Mouse (Mus musculus) hindbrain, embryonic 16.5 days (tissue): ENCODE results near the gene Olfr643. TPM values are rescaled to one million over a fixed set of nuclear protein-coding genes. Genes with fewer than 3 reads are reported as not detected.

Source experiments
- ATAC-seq: fragments of 200-750 bp; cut with Nextera tagmentation; 2 replicates; pipeline ENCODE4 v1.8.0; 2017; ENCODE audit warnings: moderate TSS enrichment, moderate library complexity
- H3K27ac ChIP-seq: fragments of 300-500 bp; sonication (generic); 2 replicates; pipeline ENCODE4 v1.5.1; 2014; ENCODE audit warnings: low read depth, mild to moderate bottlenecking, control low read depth, low read length, moderate library complexity
- H3K27me3 ChIP-seq: fragments of 300-500 bp; sonication (generic); replicated peaks from 2 replicates; pipeline ENCODE4 v1.6.1; 2014; ENCODE audit warnings: low read length; ENCODE audit not compliant: control insufficient read depth, insufficient read depth
- H3K36me3 ChIP-seq: fragments of 300-500 bp; sonication (generic); 2 replicates; pipeline ENCODE4 v1.6.1; 2014; ENCODE audit warnings: mild to moderate bottlenecking, low read length, moderate library complexity, mixed read lengths; ENCODE audit not compliant: control insufficient read depth, insufficient read depth
- H3K4me1 ChIP-seq: fragments of 300-500 bp; sonication (generic); 2 replicates; pipeline ENCODE4 v1.6.1; 2014; ENCODE audit warnings: low read depth, low read length; ENCODE audit not compliant: control insufficient read depth, insufficient read depth
- H3K4me2 ChIP-seq: fragments of 300-500 bp; sonication (generic); 2 replicates; pipeline ENCODE4 v1.6.1; 2014; ENCODE audit warnings: mild to moderate bottlenecking, low read length, control low read depth, moderate library complexity
- H3K4me3 ChIP-seq: fragments of 300-500 bp; sonication (generic); 2 replicates; pipeline ENCODE4 v1.5.1; 2014; ENCODE audit warnings: mild to moderate bottlenecking, low read length, control low read depth, moderate library complexity
- H3K9ac ChIP-seq: fragments of 300-500 bp; sonication (generic); 2 replicates; pipeline ENCODE4 v1.6.1; 2014; ENCODE audit warnings: low read depth, mild to moderate bottlenecking, control low read depth, low read length, moderate library complexity
- H3K9me3 ChIP-seq: fragments of 300-500 bp; sonication (generic); 2 replicates; pipeline ENCODE4 v1.6.1; 2014; ENCODE audit warnings: mild to moderate bottlenecking, low read length, moderate library complexity; ENCODE audit not compliant: control insufficient read depth
- WGBS: fragments of 180-500 bp; shearing (Covaris S2); extraction: QIAGEN DNeasy Blood & Tissue Kit; methylation state at CpG from one replicate; pipeline ENCODE4 v1.1.7; 2014; 5-methylcytosine and 5-hydroxymethylcytosine counted together
- polyA plus RNA-seq: library from polyadenylated mRNA; unstranded; fragments of >200 nt; fragmentation: Nextera tagmentation; extraction: Ambion mirVana; gene quantifications from 2 replicates; pipeline ENCODE4 v1.2.1, GENCODE M21; 2015

Olfr643 gene
- polyA plus RNA-seq, result not detected in 2 replicates

- no peak within 1 kb of the TSS for H3K9ac ChIP-seq
- 92% methylated on average over 5 of the region's 5 CpGs for WGBS
Measured at GRCm38 (mm10) chr7:104137305-104137704, at the start of gene Olfr643. Gene Olfr643 (minus strand): TSS chr7:104137405.

GRCm38 (mm10) chr7:104183292-104183691 lies 46.1 kb upstream of the Olfr643 start, which contains the start of gene Olfr648:
Gene Olfr648 (minus strand): TSS chr7:104183392.
- Histone ChIP-seq H3K27me3 (no peaks in the 10 kb centered on the region), H3K4me3 (no peak within 1 kb of the TSS), H3K36me3 (no peaks in the 10 kb centered on the region), H3K4me1 (no peaks in the 10 kb centered on the region), H3K27ac (no peak within 1 kb of the TSS), H3K9ac (no peak within 1 kb of the TSS), H3K4me2 (no peak within 1 kb of the TSS), H3K9me3 (no peaks in the 10 kb centered on the region)
- no peak for ATAC-seq
- WGBS, result 91% methylated on average over 2 of the region's 2 CpGs

More at GRCm38 (mm10) chr7:104137305-104137704, at the start of gene Olfr643:
- H3K36me3 ChIP-seq, result no peaks in the 10 kb centered on the region
- ATAC-seq, result no peak
- no peak within 1 kb of the TSS for H3K27ac ChIP-seq
- H3K4me1 ChIP-seq, result no peaks in the 10 kb centered on the region
- no peak within 1 kb of the TSS for H3K4me3 ChIP-seq
- H3K9me3 ChIP-seq, result no peaks in the 10 kb centered on the region
- H3K27me3 ChIP-seq, result no peaks in the 10 kb centered on the region
- no peak within 1 kb of the TSS for H3K4me2 ChIP-seq

- Histone ChIP-seq H3K4me3 (no peak overlapping the region), H3K9me3 (no peaks in the 10 kb centered on the region), H3K4me1 (no peaks in the 10 kb centered on the region), H3K4me2 (no peak overlapping the region), H3K36me3 (no peaks in the 10 kb centered on the region), H3K27ac (no peak overlapping the region), H3K27me3 (no peaks in the 10 kb centered on the region), H3K9ac (no peak overlapping the region)
- 68% methylated on average over 1 of the region's 1 CpGs for WGBS
- no peak for ATAC-seq
Measured at GRCm38 (mm10) chr7:104179074-104179473, 41.9 kb upstream of the Olfr643 start.

GRCm38 (mm10) chr7:104178422-104179054 lies 41.3 kb upstream of the Olfr643 start:
- Histone ChIP-seq H3K4me1 (no peaks in the 10 kb centered on the region), H3K27me3 (no peaks in the 10 kb centered on the region), H3K4me2 (no peak overlapping the region), H3K36me3 (no peaks in the 10 kb centered on the region), H3K9ac (no peak overlapping the region), H3K9me3 (no peaks in the 10 kb centered on the region), H3K4me3 (no peak overlapping the region), H3K27ac (no peak overlapping the region)
- ATAC-seq, result peak; percentile 81
- WGBS, result 55% methylated on average over 5 of the region's 5 CpGs

- Histone ChIP-seq H3K4me1 (no peaks in the 10 kb centered on the region), H3K9ac (no peak overlapping the region), H3K9me3 (no peaks in the 10 kb centered on the region), H3K36me3 (no peaks in the 10 kb centered on the region), H3K27me3 (no peaks in the 10 kb centered on the region), H3K4me3 (no peak overlapping the region), H3K27ac (no peak overlapping the region), H3K4me2 (no peak overlapping the region)
- no peak for ATAC-seq
- WGBS, result 11% methylated on average over 1 of the region's 1 CpGs
Measured at GRCm38 (mm10) chr7:104175085-104175484, 37.9 kb upstream of the Olfr643 start.

GRCm38 (mm10) chr7:104169634-104170204 lies 32.5 kb upstream of the Olfr643 start:
- ATAC-seq, result no peak
- Histone ChIP-seq H3K4me1 (no peaks in the 10 kb centered on the region), H3K36me3 (no peaks in the 10 kb centered on the region), H3K4me3 (no peak overlapping the region), H3K27me3 (no peaks in the 10 kb centered on the region), H3K4me2 (no peak overlapping the region), H3K9me3 (no peaks in the 10 kb centered on the region), H3K9ac (no peak overlapping the region), H3K27ac (no peak overlapping the region)
- WGBS, result 74% methylated on average over 6 of the region's 6 CpGs

- ATAC-seq, result no peak
- no peaks in the 10 kb centered on the region for H3K36me3 ChIP-seq
- H3K4me2 ChIP-seq, result no peak overlapping the region
- H3K4me3 ChIP-seq, result no peak overlapping the region
- no peaks in the 10 kb centered on the region for H3K4me1 ChIP-seq
- H3K27me3 ChIP-seq, result no peaks in the 10 kb centered on the region
- no peak overlapping the region for H3K27ac ChIP-seq
- 90% methylated on average over 6 of the region's 6 CpGs for WGBS
- no peaks in the 10 kb centered on the region for H3K9me3 ChIP-seq
- no peak overlapping the region for H3K9ac ChIP-seq
Measured at GRCm38 (mm10) chr7:104167105-104167504, 29.9 kb upstream of the Olfr643 start.

GRCm38 (mm10) chr7:104150456-104150855 lies 13.3 kb upstream of the Olfr643 start, which contains the start of gene Ubqlnl:
Gene Ubqlnl (minus strand): TSS chr7:104150556.
- Histone ChIP-seq H3K27ac (no peak within 1 kb of the TSS), H3K9me3 (no peaks in the 10 kb centered on the region), H3K4me2 (no peak within 1 kb of the TSS), H3K27me3 (no peaks in the 10 kb centered on the region), H3K4me3 (no peak within 1 kb of the TSS), H3K4me1 (no peaks in the 10 kb centered on the region), H3K36me3 (no peaks in the 10 kb centered on the region), H3K9ac (no peak within 1 kb of the TSS)
- WGBS, result 93% methylated on average over 2 of the region's 2 CpGs
- no peak for ATAC-seq

GRCm38 (mm10) chr7:104143179-104143578 lies 6.0 kb upstream of the Olfr643 start, which contains the start of gene Ubqln3:
Gene Ubqln3 (minus strand): TSS chr7:104143279.
- WGBS, result 75% methylated on average over 3 of the region's 3 CpGs
- no peak within 1 kb of the TSS for H3K27ac ChIP-seq
- ATAC-seq, result no peak
- no peaks in the 10 kb centered on the region for H3K27me3 ChIP-seq
- no peaks in the 10 kb centered on the region for H3K4me1 ChIP-seq
- no peaks in the 10 kb centered on the region for H3K36me3 ChIP-seq
- H3K9me3 ChIP-seq, result no peaks in the 10 kb centered on the region
- H3K4me2 ChIP-seq, result no peak within 1 kb of the TSS
- no peak within 1 kb of the TSS for H3K9ac ChIP-seq
- H3K4me3 ChIP-seq, result no peak within 1 kb of the TSS
